Mouse (Mus musculus) lung, postnatal 36 days (tissue): ENCODE data around the gene Tpbg.
A peak's percentile ranks its signal among the peaks of the same experiment; 100 is the strongest.
"Not testable (repeated sequence)": the region's sequence is repeated elsewhere in the genome, so short reads cannot be mapped to it uniquely, and the experiment has no call there.

Experiments used
- DNase-seq: peaks from one replicate; pipeline ENCODE4 v3.0.0; 2022; ENCODE audit warnings: mixed read lengths

Tpbg gene

GRCm38 (mm10) chr9:85842351-85843011, at the start of gene Tpbg:
TSS of gene Tpbg (plus strand) at chr9:85842380.
- peak; percentile 20 for DNase-seq

- DNase-seq, result not testable (repeated sequence)
Measured at GRCm38 (mm10) chr9:85801986-85802385, 40.2 kb upstream of the Tpbg start.

- no peak for DNase-seq
Measured at GRCm38 (mm10) chr9:85802563-85802962, 39.6 kb upstream of the Tpbg start.

GRCm38 (mm10) chr9:85806411-85806810, 35.8 kb upstream of the Tpbg start:
- DNase-seq, result no peak

- DNase-seq, result no peak
Measured at GRCm38 (mm10) chr9:85809246-85809645, 32.9 kb upstream of the Tpbg start.

GRCm38 (mm10) chr9:85820829-85821228, 21.4 kb upstream of the Tpbg start:
- DNase-seq, result no peak

GRCm38 (mm10) chr9:85835521-85836425, 6.4 kb upstream of the Tpbg start:
- no peak for DNase-seq

- no peak for DNase-seq
Measured at GRCm38 (mm10) chr9:85839626-85840025, 2.6 kb upstream of the Tpbg start.

- DNase-seq, result peak; percentile 56
Measured at GRCm38 (mm10) chr9:85841891-85842290, 289 bp upstream of the Tpbg start.

GRCm38 (mm10) chr9:85843031-85843890, 1.1 kb downstream of the Tpbg start:
- DNase-seq, result peak; percentile 48

- DNase-seq, result no peak
Measured at GRCm38 (mm10) chr9:85843891-85844646, 1.9 kb downstream of the Tpbg start.

GRCm38 (mm10) chr9:85844647-85844983, 2.4 kb downstream of the Tpbg start:
- DNase-seq, result no peak

GRCm38 (mm10) chr9:85846186-85846585, 4.0 kb downstream of the Tpbg start:
- DNase-seq, result no peak

- DNase-seq, result no peak
Measured at GRCm38 (mm10) chr9:85854780-85855179, 12.6 kb downstream of the Tpbg start.

GRCm38 (mm10) chr9:85856511-85856910, 14.3 kb downstream of the Tpbg start:
- no peak for DNase-seq

GRCm38 (mm10) chr9:85861065-85861464, 18.9 kb downstream of the Tpbg start:
- DNase-seq, result no peak

GRCm38 (mm10) chr9:85862562-85862961, 20.4 kb downstream of the Tpbg start:
- peak; percentile 37 for DNase-seq

- DNase-seq, result peak; percentile 3
Measured at GRCm38 (mm10) chr9:85872908-85873307, 30.7 kb downstream of the Tpbg start.

GRCm38 (mm10) chr9:85893681-85894080, 51.5 kb downstream of the Tpbg start:
- peak; percentile 14 for DNase-seq
